Mouse (Mus musculus): ENCODE results near the gene Lpar1.

- TF ChIP-seq CTCF (IDR thresholded peaks at IDR 0.05; ENCODE audit: low read depth, low read length) (no peak), GATA1 (IDR thresholded peaks at IDR 0.05; ENCODE audit: borderline replicate concordance, low read length) (no peak), POLR2AphosphoS5 (IDR thresholded peaks at IDR 0.05; ENCODE audit: insufficient replicate concordance, low read depth, low read length) (no peak), TAL1 (conservative IDR thresholded peaks at IDR 0.05; ENCODE audit: low read depth, low read length) (no peak), GATA2 (IDR thresholded peaks at IDR 0.05; ENCODE audit: borderline replicate concordance, low read depth, low read length) (no peak)
Observed at GRCm38 (mm10) chr4:58540385-58540784, 13.3 kb downstream of the Lpar1 start.

Data from G1E (cell line).